Mouse (Mus musculus): ENCODE measurements around the gene Prss30.

DNA sequence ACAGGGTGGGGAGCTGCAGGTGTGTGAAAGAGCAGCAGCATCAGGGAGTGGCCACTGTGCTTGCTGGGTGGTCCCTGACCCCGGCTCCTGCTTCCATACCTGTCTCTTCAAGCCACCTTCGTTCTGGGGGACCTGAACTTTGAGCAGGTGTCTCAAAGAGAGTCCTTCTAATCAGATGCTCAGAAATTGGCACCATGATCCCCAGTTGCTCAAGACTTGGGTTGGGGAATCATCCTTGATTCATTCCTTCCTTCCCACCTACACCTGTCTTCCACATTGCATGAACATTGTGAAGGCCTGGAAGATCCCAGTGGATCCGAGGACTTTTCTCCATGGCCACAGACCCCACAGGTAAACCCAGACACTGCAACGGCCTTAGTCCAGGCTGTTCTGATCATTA lies 27.7 kb upstream of the Prss30 start:
- TF ChIP-seq CTCF (IDR thresholded peaks at IDR 0.05; ENCODE audit: insufficient read depth, low read depth, low read length) (no peak), POLR2A (IDR thresholded peaks at IDR 0.05; ENCODE audit: insufficient read depth, low read depth, low read length) (no peak)

Data from olfactory bulb, adult 2 months (tissue).